Mouse (Mus musculus) myocyte (in vitro differentiated cells): ENCODE results near the gene Hoxc6.

Source experiments
- REST ChIP-seq: IDR thresholded peaks from one replicate; pipeline ENCODE4 v1.6.1; 2011; ENCODE audit warnings: mild to moderate bottlenecking, control low read depth, moderate library complexity; ENCODE audit not compliant: insufficient read depth, insufficient read length
- SRF ChIP-seq: IDR thresholded peaks from one replicate; pipeline ENCODE4 v1.6.1; 2011; ENCODE audit warnings: low read depth; ENCODE audit not compliant: control insufficient read depth, insufficient read length

DNA sequence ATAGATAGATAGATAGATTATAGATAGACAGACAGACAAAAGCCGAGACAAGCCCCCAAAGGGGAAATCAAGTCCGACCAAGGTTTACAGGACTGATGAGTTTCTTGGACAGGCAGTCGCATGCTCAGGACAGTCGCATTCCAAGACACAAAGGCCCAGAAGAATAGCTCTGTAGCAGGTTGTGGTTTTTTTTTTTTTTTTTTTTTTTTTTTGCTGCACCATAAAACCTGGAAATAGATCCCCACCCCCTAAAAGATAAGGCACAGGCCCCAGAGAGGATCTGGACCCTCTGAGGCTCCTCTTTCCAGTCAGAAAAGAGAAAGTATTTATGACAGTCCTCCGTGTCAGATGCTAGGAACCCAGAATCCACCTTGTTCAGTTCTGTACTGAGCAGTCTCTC is 10.0 kb upstream of the Hoxc6 start:
- TF ChIP-seq SRF = no peak
- TF ChIP-seq REST = no peak
